Mouse (Mus musculus) liver, adult 2 months (tissue): ENCODE results near the gene Shoc2.

Experiments
- CTCF ChIP-seq: fragments of 200-500 bp; IDR thresholded peaks from 2 replicates; pipeline ENCODE4 v1.5.1; 2011; ENCODE audit warnings: low read depth, low read length, control low read depth
- POLR2A ChIP-seq: fragments of 200-500 bp; IDR thresholded peaks from 2 replicates; pipeline ENCODE4 v1.6.1; 2011; ENCODE audit warnings: low read length, control low read depth; ENCODE audit not compliant: insufficient read depth; ENCODE audit errors: extremely low read depth

GRCm38 (mm10) chr19:53939467-53939866, 4.6 kb upstream of the Shoc2 start:
- TF ChIP-seq POLR2A = no peak
- no peak for TF ChIP-seq CTCF
